Mouse (Mus musculus) heart, postnatal 0 days (tissue): Measurements from ENCODE around the gene Rfx4.

ENCODE experiments used
- CTCF ChIP-seq: IDR thresholded peaks from 2 replicates; pipeline ENCODE4 v1.5.1; 2016; ENCODE audit warnings: antibody characterized with exemption, control low read depth, low read depth
- EP300 ChIP-seq: IDR thresholded peaks from 2 replicates; pipeline ENCODE4 v1.6.1; 2016; ENCODE audit warnings: antibody characterized with exemption, low read depth

GRCm38 (mm10) chr10:84886221-84886627 is 130.4 kb downstream of the Rfx4 start:
- no peak for TF ChIP-seq CTCF
- no peak for TF ChIP-seq EP300
